Mouse (Mus musculus) heart, embryonic 10.5 days (tissue): ENCODE measurements around the gene Ankrd31. TPM values are rescaled to one million over a fixed set of nuclear protein-coding genes. Genes with fewer than 3 reads are reported as not detected.
"Not testable (repeated sequence)": the region's sequence is repeated elsewhere in the genome, so short reads cannot be mapped to it uniquely, and the experiment has no call there.

Source experiments
- DNase-seq: peaks from one replicate; pipeline ENCODE4 v3.0.0-alpha.2; 2017; ENCODE audit warnings: low spot score
- H3K27ac ChIP-seq: fragments of 300-500 bp; sonication (generic); 2 replicates; pipeline ENCODE4 v1.5.1; 2016; ENCODE audit warnings: mild to moderate bottlenecking
- H3K27me3 ChIP-seq: fragments of 300-500 bp; sonication (generic); 2 replicates; pipeline ENCODE4 v1.6.1; 2016; ENCODE audit warnings: mild to moderate bottlenecking; ENCODE audit not compliant: poor library complexity, insufficient read depth, severe bottlenecking
- H3K36me3 ChIP-seq: fragments of 300-500 bp; sonication (generic); 2 replicates; pipeline ENCODE4 v1.6.1; 2016; ENCODE audit warnings: mild to moderate bottlenecking, moderate library complexity
- H3K4me1 ChIP-seq: fragments of 300-500 bp; sonication (generic); 2 replicates; pipeline ENCODE4 v1.6.1; 2016; ENCODE audit warnings: mild to moderate bottlenecking
- H3K4me3 ChIP-seq: fragments of 300-500 bp; sonication (generic); 2 replicates; pipeline ENCODE4 v1.5.1; 2016; ENCODE audit warnings: mild to moderate bottlenecking, moderate library complexity
- H3K9me3 ChIP-seq: fragments of 300-500 bp; sonication (generic); 2 replicates; pipeline ENCODE4 v1.6.1; 2016; ENCODE audit warnings: mild to moderate bottlenecking, moderate library complexity
- WGBS: fragments of 180-500 bp; shearing (Covaris S2); methylation state at CpG from one replicate; pipeline ENCODE4 v1.1.7; 2016; 5-methylcytosine and 5-hydroxymethylcytosine counted together
- polyA plus RNA-seq: library from polyadenylated mRNA; unstranded; fragments of >200 nt; fragmentation: Nextera tagmentation; extraction: Ambion mirVana; gene quantifications from 2 replicates; pipeline ENCODE4 v1.2.1, GENCODE M21; 2016

The Ankrd31 gene
- polyA plus RNA-seq, 1 experiment from 2014 or later, result not detected

- no peaks in the 10 kb centered on the region for H3K36me3 ChIP-seq
- peaks cover 11% of the 10 kb centered on the region for H3K4me1 ChIP-seq
- peaks cover 31% of the 10 kb centered on the region for H3K27me3 ChIP-seq
- H3K27ac ChIP-seq, result no peak overlapping the region
- WGBS, result 71% methylated on average over 8 of the region's 8 CpGs
- H3K9me3 ChIP-seq, result no peaks in the 10 kb centered on the region
- DNase-seq, result no peak
- H3K4me3 ChIP-seq, result no peak overlapping the region
Observed at GRCm38 (mm10) chr13:96928432-96929039, 180.5 kb downstream of the Ankrd31 start.

- Histone ChIP-seq H3K27me3 (no peaks in the 10 kb centered on the region), H3K27ac (no peak overlapping the region), H3K4me3 (no peak overlapping the region), H3K4me1 (peaks cover 6% of the 10 kb centered on the region; the same call in 1 of the 2 replicates), H3K36me3 (no peaks in the 10 kb centered on the region), H3K9me3 (no peaks in the 10 kb centered on the region)
- no peak for DNase-seq
- WGBS, result 85% methylated on average over 5 of the region's 5 CpGs
Observed at GRCm38 (mm10) chr13:96932745-96933144, 184.7 kb downstream of the Ankrd31 start.

GRCm38 (mm10) chr13:96933367-96933766 lies 185.3 kb downstream of the Ankrd31 start:
- Histone ChIP-seq H3K4me3 (no peak overlapping the region), H3K4me1 (peaks cover 6% of the 10 kb centered on the region; the same call in 1 of the 2 replicates), H3K27me3 (no peaks in the 10 kb centered on the region), H3K36me3 (no peaks in the 10 kb centered on the region), H3K9me3 (no peaks in the 10 kb centered on the region), H3K27ac (no peak overlapping the region)
- 61% methylated on average over 8 of the region's 8 CpGs for WGBS
- no peak for DNase-seq

GRCm38 (mm10) chr13:96936173-96936777 lies 188.2 kb downstream of the Ankrd31 start:
- H3K4me3 ChIP-seq, result no peak overlapping the region
- no peak overlapping the region for H3K27ac ChIP-seq
- no peaks in the 10 kb centered on the region for H3K9me3 ChIP-seq
- no peaks in the 10 kb centered on the region for H3K36me3 ChIP-seq
- peaks cover 6% of the 10 kb centered on the region; the same call in 1 of the 2 replicates for H3K4me1 ChIP-seq
- WGBS, result 74% methylated on average over 6 of the region's 6 CpGs
- H3K27me3 ChIP-seq, result no peaks in the 10 kb centered on the region
- DNase-seq, result no peak

DNA sequence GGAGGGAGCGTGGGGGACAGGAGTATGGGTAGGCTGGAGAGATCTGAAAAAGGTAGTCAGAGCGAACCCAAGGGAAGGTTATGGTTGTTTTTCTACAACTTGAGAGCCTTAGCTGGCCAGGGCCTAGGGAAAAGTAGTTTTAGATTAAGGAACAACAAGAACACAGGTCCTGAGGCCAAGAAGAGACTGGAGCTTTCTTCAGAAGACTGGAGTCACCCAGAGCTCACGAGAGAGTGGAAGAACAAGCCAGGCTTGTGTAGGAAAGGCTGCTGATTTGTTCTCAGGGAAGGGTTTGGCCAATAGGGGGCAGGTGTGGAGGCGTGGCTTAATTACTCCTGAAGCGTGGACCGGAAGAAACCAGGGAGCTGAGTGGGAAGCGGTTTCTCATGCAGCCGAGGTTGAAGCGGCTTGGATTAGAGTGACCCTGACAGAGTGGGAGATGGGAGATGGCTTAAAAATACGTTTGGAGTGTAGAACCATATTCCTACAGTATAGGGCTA lies 189.0 kb downstream of the Ankrd31 start:
- Histone ChIP-seq H3K4me3 (no peak overlapping the region), H3K9me3 (no peaks in the 10 kb centered on the region), H3K36me3 (no peaks in the 10 kb centered on the region), H3K27ac (no peak overlapping the region), H3K27me3 (no peaks in the 10 kb centered on the region), H3K4me1 (peaks cover 6% of the 10 kb centered on the region; the same call in 1 of the 2 replicates)
- 74% methylated on average over 10 of the region's 10 CpGs for WGBS
- no peak for DNase-seq

GRCm38 (mm10) chr13:96939680-96940079 lies 191.6 kb downstream of the Ankrd31 start:
- no peak overlapping the region for H3K27ac ChIP-seq
- no peaks in the 10 kb centered on the region for H3K9me3 ChIP-seq
- no peaks in the 10 kb centered on the region for H3K36me3 ChIP-seq
- WGBS, result 85% methylated on average over 10 of the region's 10 CpGs
- no peaks in the 10 kb centered on the region; the same call in 1 of the 2 replicates for H3K27me3 ChIP-seq
- no peaks in the 10 kb centered on the region for H3K4me1 ChIP-seq
- no peak for DNase-seq
- no peak overlapping the region for H3K4me3 ChIP-seq

GRCm38 (mm10) chr13:96941481-96941880 lies 193.4 kb downstream of the Ankrd31 start:
- DNase-seq, H3K27ac ChIP-seq, H3K36me3 ChIP-seq, H3K4me1 ChIP-seq, H3K9me3 ChIP-seq, H3K4me3 ChIP-seq, H3K27me3 ChIP-seq: not testable (repeated sequence)
- 69% methylated on average over 11 of the region's 11 CpGs for WGBS

GRCm38 (mm10) chr13:96943571-96943970 lies 195.5 kb downstream of the Ankrd31 start:
- no peak overlapping the region for H3K4me3 ChIP-seq
- no peaks in the 10 kb centered on the region for H3K36me3 ChIP-seq
- no peaks in the 10 kb centered on the region for H3K4me1 ChIP-seq
- H3K9me3 ChIP-seq, result no peaks in the 10 kb centered on the region
- DNase-seq, result no peak
- no peak overlapping the region for H3K27ac ChIP-seq
- H3K27me3 ChIP-seq, result no peaks in the 10 kb centered on the region; the same call in 1 of the 2 replicates
- WGBS, result 69% methylated on average over 3 of the region's 3 CpGs

GRCm38 (mm10) chr13:96945748-96946147 lies 197.7 kb downstream of the Ankrd31 start:
- no peak overlapping the region for H3K4me3 ChIP-seq
- 81% methylated on average over 4 of the region's 4 CpGs for WGBS

GRCm38 (mm10) chr13:96947722-96948121 lies 199.7 kb downstream of the Ankrd31 start:
- Histone ChIP-seq H3K27ac (no peak overlapping the region), H3K9me3 (no peaks in the 10 kb centered on the region), H3K27me3 (no peaks in the 10 kb centered on the region; the same call in 1 of the 2 replicates), H3K4me1 (no peaks in the 10 kb centered on the region), H3K36me3 (no peaks in the 10 kb centered on the region), H3K4me3 (no peak overlapping the region)
- WGBS, result 83% methylated on average over 7 of the region's 7 CpGs
- DNase-seq, result no peak

More at GRCm38 (mm10) chr13:96945748-96946147, 197.7 kb downstream of the Ankrd31 start:
- Histone ChIP-seq H3K36me3 (no peaks in the 10 kb centered on the region), H3K27me3 (no peaks in the 10 kb centered on the region; the same call in 1 of the 2 replicates), H3K9me3 (no peaks in the 10 kb centered on the region), H3K4me1 (no peaks in the 10 kb centered on the region), H3K27ac (no peak overlapping the region)
- DNase-seq, result no peak

DNA sequence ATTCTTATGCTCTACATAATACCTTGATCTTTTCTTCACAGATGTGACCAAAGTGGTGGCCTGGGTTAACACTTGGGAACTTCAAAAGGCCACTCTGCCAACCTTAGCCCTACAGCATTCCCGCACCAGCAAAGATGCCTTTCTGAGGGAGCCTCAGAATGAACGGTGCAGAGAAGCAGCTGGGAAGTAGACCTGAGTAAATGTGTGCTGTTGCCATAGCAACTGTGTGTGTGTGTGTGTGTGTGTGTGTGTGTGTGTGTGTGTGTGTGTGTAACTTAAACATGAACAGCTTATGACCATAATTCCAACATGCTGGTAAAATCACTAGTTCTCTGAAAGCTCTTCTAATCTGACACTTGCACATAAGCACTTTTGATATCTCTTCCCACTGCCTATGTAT lies 203.8 kb downstream of the Ankrd31 start:
- 54% methylated on average over 2 of the region's 2 CpGs for WGBS
- no peaks in the 10 kb centered on the region for H3K27me3 ChIP-seq

DNA sequence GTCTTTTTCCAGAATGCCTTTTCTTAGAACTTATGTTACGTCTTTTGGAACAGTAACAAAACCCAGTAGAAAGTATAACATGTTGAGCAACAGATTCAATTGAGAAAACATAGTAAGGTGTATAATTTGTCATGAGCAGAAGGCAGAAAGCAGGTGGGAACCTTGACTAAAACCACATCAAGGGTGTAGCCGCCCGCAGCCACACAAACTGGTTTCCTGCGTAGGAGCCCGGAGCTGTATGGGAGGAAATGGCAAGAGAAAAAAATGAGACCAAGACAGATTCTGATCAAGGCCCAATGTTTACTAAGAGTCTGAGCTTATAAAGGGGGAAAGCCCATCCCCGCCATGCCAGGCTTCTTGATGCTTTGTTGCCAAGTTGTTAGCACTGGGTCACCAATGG lies 208.4 kb downstream of the Ankrd31 start:
- Histone ChIP-seq H3K9me3 (no peaks in the 10 kb centered on the region), H3K27ac (no peak overlapping the region), H3K4me3 (no peak overlapping the region), H3K27me3 (no peaks in the 10 kb centered on the region), H3K36me3 (no peaks in the 10 kb centered on the region), H3K4me1 (0 out of 2 replicates have a peak, but pooled peaks cover 7% of the 10 kb centered on the region)
- 86% methylated on average over 6 of the region's 6 CpGs for WGBS
- DNase-seq, result no peak

More for the DNA sequence above, 203.8 kb downstream of the Ankrd31 start:
- no peak for DNase-seq
- no peak overlapping the region for H3K4me3 ChIP-seq
- no peaks in the 10 kb centered on the region for H3K9me3 ChIP-seq
- no peak overlapping the region for H3K27ac ChIP-seq
- no peaks in the 10 kb centered on the region for H3K36me3 ChIP-seq
- H3K4me1 ChIP-seq, result no peaks in the 10 kb centered on the region
